Mouse (Mus musculus): ENCODE results near the gene Ints11. TPM values are rescaled to one million over a fixed set of nuclear protein-coding genes. Genes with fewer than 3 reads are reported as not detected.

Gene Ints11
- polyA plus RNA-seq, 1 experiment from 2014 or later, result 40.3 TPM

DNA sequence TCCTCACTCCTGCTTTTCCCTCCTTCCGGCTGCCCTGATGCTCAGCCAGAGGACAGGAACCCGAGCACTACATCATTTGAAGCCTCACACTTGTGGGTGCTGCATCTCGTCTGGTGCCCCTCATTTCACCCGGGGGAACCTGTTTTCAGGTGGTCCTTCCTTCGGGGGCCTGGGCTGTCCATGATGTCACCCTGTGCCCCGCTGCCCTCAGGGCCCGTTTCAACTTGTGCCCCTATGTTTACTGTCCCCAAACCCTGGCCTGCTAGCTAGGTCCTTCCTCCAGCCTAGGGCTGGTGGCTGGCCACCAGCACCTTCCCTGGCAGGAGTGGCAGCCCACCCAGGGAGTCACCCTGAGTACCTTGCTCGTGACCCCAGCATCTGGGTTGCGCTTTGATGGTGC lies 36.8 kb downstream of the Ints11 start:
- peaks cover 36% of the 10 kb centered on the region for H3K36me3 ChIP-seq (ENCODE audit: insufficient read depth, low read length)
- no peak overlapping the region for H3K4me2 ChIP-seq (ENCODE audit: low read length)
- no peak overlapping the region for H3K9ac ChIP-seq (ENCODE audit: low read depth, low read length)
- no peak overlapping the region for H3K4me3 ChIP-seq (replicated peaks; ENCODE audit: low read depth, low read length)
- H3K9me3 ChIP-seq (replicated peaks; ENCODE audit: low read length), result no peaks in the 10 kb centered on the region
- TF ChIP-seq CTCF (IDR thresholded peaks at IDR 0.05; ENCODE audit: low read depth), result no peak
- no peaks in the 10 kb centered on the region for H3K27me3 ChIP-seq (ENCODE audit: insufficient read depth, low read length)
- no peak for ATAC-seq (replicated peaks; ENCODE audit: low FRiP score, low read depth)
- DNase-seq (ENCODE audit: low spot score), result no peak
- no peak overlapping the region for H3K27ac ChIP-seq
- 81% methylated on average over 9 of the region's 9 CpGs for WGBS
- no peaks in the 10 kb centered on the region for H3K4me1 ChIP-seq (replicated peaks; ENCODE audit: insufficient read depth, low read length)

DNA sequence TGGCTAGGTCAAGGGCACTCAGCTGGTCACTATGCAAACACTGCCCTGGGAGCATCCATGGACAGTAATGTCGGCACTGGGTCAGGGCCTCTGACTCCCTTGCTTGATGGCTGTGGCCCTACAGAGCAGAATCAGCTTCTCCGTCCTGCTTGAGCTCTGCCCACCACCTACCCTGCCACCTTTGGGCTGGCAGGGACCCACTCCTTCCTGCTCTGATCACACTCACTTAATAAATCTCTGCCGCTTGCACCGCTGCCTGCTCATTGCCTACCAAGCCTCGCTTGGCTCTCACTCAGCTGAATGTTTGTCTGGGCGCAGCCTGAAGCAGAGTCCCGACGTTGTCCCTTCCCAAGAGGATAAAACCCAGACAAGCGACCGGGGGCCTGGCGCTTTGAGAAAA lies 37.7 kb downstream of the Ints11 start:
- Histone ChIP-seq H3K36me3 (ENCODE audit: insufficient read depth, low read length) (peaks cover 29% of the 10 kb centered on the region; the same call in 1 of the 2 replicates), H3K9me3 (replicated peaks; ENCODE audit: low read length) (no peaks in the 10 kb centered on the region), H3K4me2 (ENCODE audit: low read length) (no peak overlapping the region), H3K4me1 (replicated peaks; ENCODE audit: insufficient read depth, low read length) (no peaks in the 10 kb centered on the region), H3K27me3 (ENCODE audit: insufficient read depth, low read length) (no peaks in the 10 kb centered on the region), H3K27ac (no peak overlapping the region), H3K4me3 (replicated peaks; ENCODE audit: low read depth, low read length) (no peak overlapping the region), H3K9ac (ENCODE audit: low read depth, low read length) (no peak overlapping the region)
- DNase-seq (ENCODE audit: low spot score) (no peak), ATAC-seq (replicated peaks; ENCODE audit: low FRiP score, low read depth) (no peak)
- WGBS, result 71% methylated on average over 11 of the region's 11 CpGs
- no peak for TF ChIP-seq CTCF (IDR thresholded peaks at IDR 0.05; ENCODE audit: low read depth)

DNA sequence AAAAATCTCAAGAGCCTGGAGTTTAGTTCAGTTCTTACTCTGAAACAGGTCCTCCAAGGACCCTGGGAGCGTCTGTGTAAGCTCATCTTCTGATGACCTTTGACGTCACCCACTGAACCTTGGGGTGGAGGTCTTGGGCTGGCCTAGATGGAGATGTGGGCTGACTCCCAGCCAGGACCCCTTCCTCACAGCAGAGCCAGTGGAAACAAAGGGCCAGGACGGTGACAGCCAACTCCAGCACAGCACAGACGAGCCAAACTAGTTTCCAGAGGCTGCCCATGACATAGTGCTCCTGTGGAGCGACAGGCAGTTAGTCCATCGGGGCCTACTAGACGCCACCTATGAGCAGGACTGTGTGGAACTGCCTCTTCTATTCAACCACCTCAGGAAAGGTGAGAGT lies 38.9 kb downstream of the Ints11 start:
- no peak overlapping the region for H3K4me3 ChIP-seq (replicated peaks; ENCODE audit: low read depth, low read length)
- 80% methylated on average over 7 of the region's 7 CpGs for WGBS
- no peaks in the 10 kb centered on the region for H3K9me3 ChIP-seq (replicated peaks; ENCODE audit: low read length)
- no peaks in the 10 kb centered on the region for H3K27me3 ChIP-seq (ENCODE audit: insufficient read depth, low read length)
- no peak overlapping the region for H3K4me2 ChIP-seq (ENCODE audit: low read length)
- ATAC-seq (replicated peaks; ENCODE audit: low FRiP score, low read depth), result no peak
- no peak for TF ChIP-seq CTCF (IDR thresholded peaks at IDR 0.05; ENCODE audit: low read depth)
- H3K4me1 ChIP-seq (replicated peaks; ENCODE audit: insufficient read depth, low read length), result no peaks in the 10 kb centered on the region
- H3K9ac ChIP-seq (ENCODE audit: low read depth, low read length), result no peak overlapping the region
- no peak for DNase-seq (ENCODE audit: low spot score)
- H3K36me3 ChIP-seq (ENCODE audit: insufficient read depth, low read length), result peaks cover 18% of the 10 kb centered on the region; the same call in 1 of the 2 replicates
- no peak overlapping the region for H3K27ac ChIP-seq

DNA sequence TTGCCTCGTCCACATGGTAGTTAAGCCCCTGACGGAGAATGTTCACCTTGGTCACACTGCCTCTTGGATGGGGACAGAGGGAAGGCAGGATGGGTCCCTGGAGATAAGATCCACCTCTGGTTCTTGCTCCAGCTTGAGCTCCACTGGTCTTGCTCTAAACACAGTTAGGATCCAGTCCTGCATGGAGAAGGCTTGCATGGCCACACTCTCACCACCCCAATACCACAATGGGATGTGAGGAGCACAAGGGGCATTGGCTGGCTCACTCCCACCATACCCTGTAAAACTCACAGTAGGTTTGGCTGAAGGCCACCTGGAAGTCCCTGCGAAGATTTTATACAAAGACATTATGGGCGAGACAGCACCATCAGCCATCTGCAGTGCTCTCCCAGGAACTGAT lies 39.4 kb downstream of the Ints11 start:
- no peak overlapping the region for H3K9ac ChIP-seq (ENCODE audit: low read depth, low read length)
- no peak overlapping the region for H3K27ac ChIP-seq
- ATAC-seq (replicated peaks; ENCODE audit: low FRiP score, low read depth), result no peak
- no peak for TF ChIP-seq CTCF (IDR thresholded peaks at IDR 0.05; ENCODE audit: low read depth)
- 87% methylated on average over 4 of the region's 4 CpGs for WGBS
- H3K27me3 ChIP-seq (ENCODE audit: insufficient read depth, low read length), result no peaks in the 10 kb centered on the region
- no peaks in the 10 kb centered on the region for H3K9me3 ChIP-seq (replicated peaks; ENCODE audit: low read length)
- DNase-seq (ENCODE audit: low spot score), result no peak
- no peaks in the 10 kb centered on the region for H3K4me1 ChIP-seq (replicated peaks; ENCODE audit: insufficient read depth, low read length)
- no peak overlapping the region for H3K4me2 ChIP-seq (ENCODE audit: low read length)
- no peak overlapping the region for H3K4me3 ChIP-seq (replicated peaks; ENCODE audit: low read depth, low read length)
- 0 out of 2 replicates have a peak, but pooled peaks cover 15% of the 10 kb centered on the region for H3K36me3 ChIP-seq (ENCODE audit: insufficient read depth, low read length)

DNA sequence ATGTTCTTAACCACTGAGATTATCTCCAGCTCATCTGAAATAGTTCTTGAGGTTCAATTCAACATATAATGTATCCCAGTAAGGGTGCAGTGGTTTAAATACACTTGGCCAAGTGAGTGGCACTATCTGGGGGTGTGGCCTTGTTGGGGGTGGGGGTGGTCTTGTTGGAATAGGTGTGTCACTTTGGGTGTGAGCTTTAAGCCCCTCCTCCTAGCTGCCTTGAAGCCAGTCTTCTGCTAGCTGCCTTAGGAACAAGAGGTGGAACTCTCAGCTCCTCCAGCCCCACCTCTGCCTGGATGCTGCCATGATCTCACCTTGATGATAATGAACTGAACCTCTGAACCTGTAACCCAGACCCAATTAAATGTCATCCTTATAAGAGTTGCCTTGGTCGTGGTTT lies 62.7 kb downstream of the Ints11 start:
- ATAC-seq (replicated peaks; ENCODE audit: low FRiP score, low read depth) (no peak), DNase-seq (ENCODE audit: low spot score) (no peak)
- 80% methylated on average over 1 of the region's 1 CpGs for WGBS
- Histone ChIP-seq H3K27ac (no peak overlapping the region), H3K4me1 (replicated peaks; ENCODE audit: insufficient read depth, low read length) (no peaks in the 10 kb centered on the region), H3K36me3 (ENCODE audit: insufficient read depth, low read length) (no peaks in the 10 kb centered on the region), H3K9ac (ENCODE audit: low read depth, low read length) (no peak overlapping the region), H3K9me3 (replicated peaks; ENCODE audit: low read length) (no peaks in the 10 kb centered on the region), H3K27me3 (ENCODE audit: insufficient read depth, low read length) (no peaks in the 10 kb centered on the region), H3K4me3 (replicated peaks; ENCODE audit: low read depth, low read length) (no peak overlapping the region), H3K4me2 (ENCODE audit: low read length) (no peak overlapping the region)
- TF ChIP-seq CTCF (IDR thresholded peaks at IDR 0.05; ENCODE audit: low read depth), result no peak

Small RNAs within 50 kb of the gene (microRNA-seq; reads per million reads assigned to microRNA genes)
- not detected for gene Gm22991

Other genes starting within 250 kb of the Ints11 start
- gene Cdk11b, start 244.7 kb upstream of the Ints11 start, polyA plus RNA-seq (2015; fragmentation: Nextera tagmentation; extraction: Ambion mirVana), result 60.0 and 65.4 TPM in 2 replicates
- not detected in 2 replicates for gene Gm10563, start 224.1 kb upstream of the Ints11 start, polyA plus RNA-seq (2015; fragmentation: Nextera tagmentation; extraction: Ambion mirVana)
- 77.2 and 80.3 TPM in 2 replicates for gene Mmp23, start 216.2 kb upstream of the Ints11 start, polyA plus RNA-seq (2015; fragmentation: Nextera tagmentation; extraction: Ambion mirVana)
- 19.6 and 21.0 TPM in 2 replicates for gene Mib2, start 200.3 kb upstream of the Ints11 start, polyA plus RNA-seq (2015; fragmentation: Nextera tagmentation; extraction: Ambion mirVana)
- 9.1 and 12.1 TPM in 2 replicates for gene Fndc10, start 175.2 kb upstream of the Ints11 start, polyA plus RNA-seq (2015; fragmentation: Nextera tagmentation; extraction: Ambion mirVana)
- gene Ssu72, start 164.7 kb upstream of the Ints11 start, polyA plus RNA-seq (2015; fragmentation: Nextera tagmentation; extraction: Ambion mirVana), result 151 and 159 TPM in 2 replicates
- gene Tmem240, start 134.7 kb upstream of the Ints11 start, polyA plus RNA-seq (2015; fragmentation: Nextera tagmentation; extraction: Ambion mirVana), result 0.47 and 0.68 TPM in 2 replicates
- 92.1 and 92.2 TPM in 2 replicates for gene Atad3a, start 108.5 kb upstream of the Ints11 start, polyA plus RNA-seq (2015; fragmentation: Nextera tagmentation; extraction: Ambion mirVana)
- 14.8 and 16.4 TPM in 2 replicates for gene Vwa1, start 94.8 kb upstream of the Ints11 start, polyA plus RNA-seq (2015; fragmentation: Nextera tagmentation; extraction: Ambion mirVana)
- 0.16 and 0.22 TPM in 2 replicates for gene Tmem88b, start 83.7 kb upstream of the Ints11 start, polyA plus RNA-seq (2015; fragmentation: Nextera tagmentation; extraction: Ambion mirVana)
- 0.28 and 0.29 TPM in 2 replicates for gene Ankrd65, start 79.1 kb upstream of the Ints11 start, polyA plus RNA-seq (2015; fragmentation: Nextera tagmentation; extraction: Ambion mirVana)
- gene Mrpl20, start 66.7 kb upstream of the Ints11 start, polyA plus RNA-seq (2015; fragmentation: Nextera tagmentation; extraction: Ambion mirVana), result 283 and 294 TPM in 2 replicates
- gene Ccnl2, start 57.1 kb upstream of the Ints11 start, polyA plus RNA-seq (2015; fragmentation: Nextera tagmentation; extraction: Ambion mirVana), result 103 and 109 TPM in 2 replicates
- gene Aurkaip1, start 38.3 kb upstream of the Ints11 start, polyA plus RNA-seq (2015; fragmentation: Nextera tagmentation; extraction: Ambion mirVana), result 169 and 171 TPM in 2 replicates
- gene Mxra8, start 29.9 kb upstream of the Ints11 start, polyA plus RNA-seq (2015; fragmentation: Nextera tagmentation; extraction: Ambion mirVana), result 100 and 111 TPM in 2 replicates
- 9.9 and 16.6 TPM in 2 replicates for gene Dvl1, start 22.1 kb upstream of the Ints11 start, polyA plus RNA-seq (2015; fragmentation: Nextera tagmentation; extraction: Ambion mirVana)
- gene Tas1r3, start 6.2 kb upstream of the Ints11 start, polyA plus RNA-seq (2015; fragmentation: Nextera tagmentation; extraction: Ambion mirVana), result 0.18 TPM in 2 replicates
- gene Cptp, start 106 bp upstream of the Ints11 start, polyA plus RNA-seq (2015; fragmentation: Nextera tagmentation; extraction: Ambion mirVana), result 14.8 and 17.2 TPM in 2 replicates
- gene Pusl1, start 22.2 kb downstream of the Ints11 start, polyA plus RNA-seq (2015; fragmentation: Nextera tagmentation; extraction: Ambion mirVana), result 33.8 and 38.0 TPM in 2 replicates
- 8.2 and 8.4 TPM in 2 replicates for gene Acap3, start 22.3 kb downstream of the Ints11 start, polyA plus RNA-seq (2015; fragmentation: Nextera tagmentation; extraction: Ambion mirVana)
- gene Ube2j2, start 74.3 kb downstream of the Ints11 start, polyA plus RNA-seq (2015; fragmentation: Nextera tagmentation; extraction: Ambion mirVana), result 99.7 and 108 TPM in 2 replicates
- 113 and 116 TPM in 2 replicates for gene C1qtnf12, start 92.8 kb downstream of the Ints11 start, polyA plus RNA-seq (2015; fragmentation: Nextera tagmentation; extraction: Ambion mirVana)
- gene B3galt6, start 123.1 kb downstream of the Ints11 start, polyA plus RNA-seq (2015; fragmentation: Nextera tagmentation; extraction: Ambion mirVana), result 14.3 and 14.5 TPM in 2 replicates
- gene Sdf4, start 123.3 kb downstream of the Ints11 start, polyA plus RNA-seq (2015; fragmentation: Nextera tagmentation; extraction: Ambion mirVana), result 178 and 183 TPM in 2 replicates
- 0.70 and 0.88 TPM in 2 replicates for gene Tnfrsf4, start 144.3 kb downstream of the Ints11 start, polyA plus RNA-seq (2015; fragmentation: Nextera tagmentation; extraction: Ambion mirVana)
- gene Tnfrsf18, start 156.6 kb downstream of the Ints11 start, polyA plus RNA-seq (2015; fragmentation: Nextera tagmentation; extraction: Ambion mirVana), result 1.3 TPM in 2 replicates
- gene Ttll10, start 189.9 kb downstream of the Ints11 start, polyA plus RNA-seq (2015; fragmentation: Nextera tagmentation; extraction: Ambion mirVana), result 5.6 and 6.0 TPM in 2 replicates
- gene 9430015G10Rik, start 240.4 kb downstream of the Ints11 start, polyA plus RNA-seq (2015; fragmentation: Nextera tagmentation; extraction: Ambion mirVana), result 11.8 and 15.3 TPM in 2 replicates

Data from kidney, postnatal 0 days (tissue).